Mouse (Mus musculus): Measurements from ENCODE around the gene Fut11.

Gene Fut11

DNA sequence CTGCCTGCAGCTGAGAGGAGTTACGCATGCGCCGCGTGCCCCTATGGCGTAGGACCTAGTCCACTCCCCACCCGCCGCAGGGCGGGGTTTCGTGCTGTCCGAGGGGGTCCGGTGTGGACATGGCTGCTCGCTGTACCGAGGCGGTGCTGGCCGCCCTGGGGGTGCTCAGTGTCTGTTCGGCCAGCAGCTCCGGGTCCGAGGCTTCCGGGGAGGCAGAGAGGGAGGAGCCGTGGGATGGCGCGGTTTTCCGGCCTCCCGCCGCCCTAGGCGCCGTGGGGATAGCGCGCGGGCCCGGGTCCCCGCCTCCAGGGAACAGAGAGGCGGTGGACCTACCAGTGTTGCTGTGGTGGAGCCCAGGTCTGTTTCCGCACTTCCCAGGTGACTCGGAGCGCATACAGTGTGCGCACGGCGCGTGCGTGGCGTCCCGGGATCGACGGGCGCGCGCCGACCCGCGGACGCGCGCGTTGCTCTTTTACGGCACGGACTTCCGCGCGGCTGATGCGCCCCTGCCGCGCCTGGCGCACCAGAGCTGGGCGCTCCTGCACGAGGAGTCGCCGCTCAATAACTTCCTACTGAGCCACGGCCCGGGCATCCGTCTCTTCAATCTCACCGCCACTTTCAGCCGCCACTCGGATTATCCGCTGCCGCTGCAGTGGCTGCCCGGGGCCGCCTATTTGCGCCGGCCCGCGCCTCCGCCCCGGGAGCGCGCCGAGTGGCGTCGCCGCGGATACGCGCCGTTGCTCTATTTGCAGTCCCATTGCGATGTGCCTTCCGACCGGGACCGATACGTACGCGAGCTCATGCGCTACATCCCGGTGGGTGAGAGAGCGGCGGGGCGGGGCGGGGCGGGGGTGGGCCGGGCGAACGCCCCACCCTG lies at the start of gene Fut11:
Gene Fut11 (plus strand): TSS at position 85 of the 877 bp plus-strand sequence.
- no peak for TF ChIP-seq GATA4 (IDR thresholded peaks at IDR 0.05; ENCODE audit: insufficient replicate concordance, low read length)

DNA sequence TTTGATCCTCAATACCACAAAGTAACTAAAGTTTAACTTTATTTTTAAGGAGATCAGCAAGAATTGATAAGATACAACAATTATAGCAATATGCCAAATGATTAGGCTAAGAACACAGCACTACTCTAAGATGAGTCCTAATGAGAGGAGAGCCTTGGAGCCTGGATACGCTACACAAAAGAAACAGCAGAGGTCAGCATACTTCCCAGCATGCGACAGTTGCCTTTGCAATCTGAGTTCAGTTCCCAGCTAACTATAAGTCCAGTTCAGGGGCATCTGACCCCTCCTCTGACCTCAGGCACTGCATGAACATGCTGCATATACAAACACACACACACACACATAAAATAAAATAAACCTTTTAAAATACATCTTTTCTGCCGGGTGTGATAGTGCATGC lies 49.2 kb upstream of the Fut11 start:
- TF ChIP-seq GATA4 (IDR thresholded peaks at IDR 0.05; ENCODE audit: insufficient replicate concordance, low read length) = no peak

DNA sequence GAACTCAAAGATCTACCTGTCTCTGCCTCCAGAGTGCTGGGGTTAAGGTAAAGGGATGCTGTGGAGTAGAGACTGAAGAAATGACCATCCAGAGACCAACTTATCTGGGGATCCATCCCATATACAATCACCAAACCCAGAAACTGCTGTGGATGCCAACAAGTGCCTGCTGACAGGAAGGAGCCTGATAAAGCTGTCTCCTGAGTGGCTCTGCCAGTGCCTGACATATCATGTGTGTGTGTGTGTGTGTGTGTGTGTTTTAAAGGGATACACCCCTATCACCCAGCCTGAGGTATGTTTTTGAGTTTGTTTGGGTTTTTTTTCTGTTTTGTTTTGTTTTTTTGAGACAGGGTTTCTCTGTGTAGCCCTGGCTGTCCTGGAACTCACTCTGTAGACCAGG lies 48.4 kb upstream of the Fut11 start:
- peak; percentile 71; the same call in 1 of the 2 replicates for TF ChIP-seq GATA4 (IDR thresholded peaks at IDR 0.05; ENCODE audit: insufficient replicate concordance, low read length)

DNA sequence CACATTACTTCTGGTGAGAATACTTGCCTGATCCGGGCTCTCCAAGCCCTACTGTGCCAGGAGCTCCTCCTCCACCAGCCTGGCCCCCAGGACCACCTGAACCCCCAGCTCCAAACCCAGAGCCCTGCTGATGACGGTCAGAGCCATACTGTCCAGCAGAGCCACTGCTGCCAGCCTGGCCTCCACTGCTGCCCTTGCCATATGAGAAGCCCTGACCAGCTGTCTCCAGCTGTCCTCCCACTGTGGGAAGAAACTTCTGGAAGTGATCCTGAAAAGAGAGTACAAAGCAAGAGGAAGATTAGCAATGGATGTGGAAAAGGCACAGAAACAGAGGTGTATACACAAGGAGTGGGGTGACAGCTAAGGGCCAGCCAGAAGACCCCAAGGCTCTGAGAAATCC lies 43.8 kb upstream of the Fut11 start:
- no peak for TF ChIP-seq GATA4 (IDR thresholded peaks at IDR 0.05; ENCODE audit: insufficient replicate concordance, low read length)

DNA sequence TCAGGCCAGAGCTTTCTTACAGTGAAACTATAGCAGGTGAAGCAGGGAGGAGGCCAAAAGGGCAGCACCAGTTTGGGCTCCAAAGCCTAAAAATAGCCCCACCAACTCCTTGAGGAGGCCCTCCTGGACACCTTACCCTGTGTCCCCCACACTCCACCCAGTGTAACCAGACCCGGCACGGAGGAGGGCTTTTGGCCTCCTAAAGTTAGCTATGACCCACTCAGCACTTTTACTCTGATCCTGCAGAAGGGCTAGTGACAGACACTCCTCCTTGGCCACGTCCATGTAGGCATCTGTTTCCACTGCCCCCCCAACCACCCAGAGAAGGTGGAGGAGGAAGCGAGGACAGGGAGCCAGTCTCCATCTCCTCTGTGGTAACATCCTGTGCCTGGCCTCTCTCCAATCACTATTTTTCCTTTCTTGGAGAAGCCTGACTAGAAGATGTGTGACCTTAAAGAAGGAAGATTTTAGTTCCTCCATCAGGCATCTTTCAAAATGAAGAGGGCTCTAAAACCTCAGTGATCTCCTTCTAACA lies 43.0 kb upstream of the Fut11 start:
- no peak for TF ChIP-seq GATA4 (IDR thresholded peaks at IDR 0.05; ENCODE audit: insufficient replicate concordance, low read length)

DNA sequence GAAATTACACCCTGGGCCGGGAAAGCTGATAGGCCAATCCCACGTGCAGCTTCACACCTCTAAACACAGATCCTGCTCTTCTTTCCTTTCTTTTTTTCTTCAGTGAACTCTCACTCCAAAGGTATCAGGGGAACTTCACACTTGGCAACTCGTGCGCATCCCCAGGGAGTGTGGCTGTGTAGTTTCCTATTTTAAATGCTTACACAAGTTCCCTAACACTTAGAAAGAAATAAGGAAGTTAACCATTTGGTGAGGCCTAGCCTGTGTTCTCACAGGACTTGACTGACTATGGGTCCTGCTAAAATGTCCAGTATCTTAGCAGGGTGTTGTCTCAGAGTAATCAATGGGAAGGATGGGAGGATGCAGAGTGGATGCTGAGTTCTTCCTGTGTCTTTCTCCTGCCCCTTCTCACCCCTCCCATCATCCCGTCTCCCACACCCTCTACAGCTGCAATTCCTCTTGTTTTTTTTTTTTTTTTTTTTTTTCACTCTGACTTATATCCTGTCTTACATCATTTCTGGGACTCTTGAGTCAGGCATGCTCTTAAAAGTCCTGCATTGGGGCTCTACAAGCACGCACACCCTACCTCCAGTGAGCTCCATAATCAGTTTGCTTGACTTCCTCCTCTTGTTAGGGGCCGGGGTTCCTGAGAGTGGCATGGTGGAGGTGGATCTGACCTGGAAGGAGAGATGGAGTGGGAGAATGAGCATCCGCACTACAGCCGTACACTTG lies 39.9 kb upstream of the Fut11 start:
- TF ChIP-seq GATA4 (IDR thresholded peaks at IDR 0.05; ENCODE audit: insufficient replicate concordance, low read length) = no peak

DNA sequence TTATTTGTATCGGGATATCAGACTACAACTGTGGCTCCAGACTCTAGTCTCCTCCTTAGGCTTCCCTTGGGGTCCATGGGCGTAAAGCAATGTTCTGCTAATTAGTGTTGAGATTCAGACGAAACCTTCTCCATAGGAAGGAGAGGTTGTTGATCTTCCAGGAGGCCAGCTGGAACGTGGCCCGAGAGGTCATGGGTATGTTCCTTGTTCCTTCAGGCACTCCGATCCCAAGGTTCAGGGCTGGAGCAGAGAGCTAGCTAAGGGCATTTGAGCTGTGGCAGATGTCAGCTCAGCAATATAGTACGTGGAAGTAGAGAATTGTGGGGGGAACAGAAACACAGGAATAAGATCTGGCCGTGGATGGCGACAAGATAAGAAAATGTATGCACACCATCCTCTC lies 39.0 kb upstream of the Fut11 start:
- no peak for TF ChIP-seq GATA4 (IDR thresholded peaks at IDR 0.05; ENCODE audit: insufficient replicate concordance, low read length)

DNA sequence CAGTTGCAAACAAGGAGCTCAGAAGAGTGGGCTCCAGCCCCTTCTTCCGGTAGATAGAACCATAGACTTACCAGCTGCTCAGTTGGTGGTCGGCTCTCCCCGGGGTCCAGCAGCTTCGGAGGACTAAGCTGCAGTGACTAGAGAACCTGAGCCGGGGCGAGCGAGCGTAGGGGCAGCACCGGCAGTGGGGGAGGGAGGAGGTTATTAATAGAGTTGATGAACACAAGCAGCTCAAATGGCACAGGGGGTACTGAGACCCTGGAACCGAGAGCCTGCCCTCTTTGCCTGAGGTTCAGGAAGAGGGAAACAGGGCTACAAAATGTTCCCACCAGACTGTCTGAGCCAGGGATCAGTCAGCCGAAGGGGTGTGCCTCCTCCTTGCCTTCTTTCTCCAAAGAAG lies 38.4 kb upstream of the Fut11 start, which contains the start of gene Myoz1:
Gene Myoz1 (minus strand): TSS at position 180 of the 400 bp plus-strand sequence.
- TF ChIP-seq GATA4 (IDR thresholded peaks at IDR 0.05; ENCODE audit: insufficient replicate concordance, low read length) = no peak

DNA sequence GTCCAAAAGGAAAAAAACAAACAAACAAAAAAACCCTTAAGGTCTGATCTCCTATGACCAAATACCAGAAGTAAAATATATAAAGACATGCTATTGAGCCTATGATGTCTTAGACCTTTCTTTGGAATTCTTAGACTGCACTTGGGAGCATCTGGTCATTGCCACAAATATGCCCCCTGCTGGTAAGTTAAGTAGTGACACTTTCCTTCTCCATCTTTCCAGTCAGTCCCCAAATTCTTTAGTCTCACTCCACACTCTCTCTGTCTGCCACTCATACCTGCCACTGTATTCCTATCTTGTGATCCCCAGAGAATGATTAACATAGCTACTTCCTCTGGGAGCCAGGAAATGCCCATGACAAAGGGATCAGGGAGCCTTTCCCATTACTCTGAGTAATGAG lies 36.4 kb upstream of the Fut11 start:
- no peak for TF ChIP-seq GATA4 (IDR thresholded peaks at IDR 0.05; ENCODE audit: insufficient replicate concordance, low read length)

DNA sequence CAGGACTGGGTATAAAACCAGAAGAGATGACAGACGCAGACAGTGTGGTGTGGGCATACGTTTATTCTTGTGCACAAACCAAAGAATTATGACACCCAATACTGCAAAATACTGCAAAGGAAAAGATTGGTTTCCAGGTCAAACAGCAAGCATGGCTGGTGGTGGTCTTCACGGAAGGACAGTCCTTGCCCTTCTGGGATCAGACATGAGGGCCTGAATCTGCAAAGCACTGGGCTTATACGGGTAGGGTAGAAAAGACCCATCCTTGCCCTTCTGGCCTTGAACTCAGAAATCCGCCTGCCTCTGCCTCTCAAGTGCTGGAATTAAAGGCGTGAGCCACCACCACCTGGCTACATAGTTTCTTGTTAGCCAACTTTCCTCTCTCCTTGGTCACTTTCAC lies 35.9 kb upstream of the Fut11 start:
- no peak for TF ChIP-seq GATA4 (IDR thresholded peaks at IDR 0.05; ENCODE audit: insufficient replicate concordance, low read length)

DNA sequence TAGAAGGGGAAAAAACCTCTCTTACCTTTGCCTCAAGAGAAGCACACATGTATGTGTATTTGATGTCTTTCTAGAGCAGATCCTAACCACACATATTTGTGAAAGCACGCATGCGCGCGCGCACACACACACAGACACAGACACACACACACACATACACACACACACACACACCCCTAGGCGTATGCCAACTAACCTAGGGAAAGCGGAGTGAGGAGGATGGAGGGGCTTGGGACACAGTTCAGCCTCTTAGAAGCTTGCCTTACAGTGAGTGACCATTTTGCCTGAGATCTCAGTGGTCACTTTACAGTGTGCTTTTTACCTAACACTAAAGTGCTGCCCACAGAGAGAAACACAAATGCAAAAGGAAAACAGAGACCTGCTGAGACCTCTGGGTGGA lies 35.1 kb upstream of the Fut11 start:
- no peak for TF ChIP-seq GATA4 (IDR thresholded peaks at IDR 0.05; ENCODE audit: insufficient replicate concordance, low read length)

DNA sequence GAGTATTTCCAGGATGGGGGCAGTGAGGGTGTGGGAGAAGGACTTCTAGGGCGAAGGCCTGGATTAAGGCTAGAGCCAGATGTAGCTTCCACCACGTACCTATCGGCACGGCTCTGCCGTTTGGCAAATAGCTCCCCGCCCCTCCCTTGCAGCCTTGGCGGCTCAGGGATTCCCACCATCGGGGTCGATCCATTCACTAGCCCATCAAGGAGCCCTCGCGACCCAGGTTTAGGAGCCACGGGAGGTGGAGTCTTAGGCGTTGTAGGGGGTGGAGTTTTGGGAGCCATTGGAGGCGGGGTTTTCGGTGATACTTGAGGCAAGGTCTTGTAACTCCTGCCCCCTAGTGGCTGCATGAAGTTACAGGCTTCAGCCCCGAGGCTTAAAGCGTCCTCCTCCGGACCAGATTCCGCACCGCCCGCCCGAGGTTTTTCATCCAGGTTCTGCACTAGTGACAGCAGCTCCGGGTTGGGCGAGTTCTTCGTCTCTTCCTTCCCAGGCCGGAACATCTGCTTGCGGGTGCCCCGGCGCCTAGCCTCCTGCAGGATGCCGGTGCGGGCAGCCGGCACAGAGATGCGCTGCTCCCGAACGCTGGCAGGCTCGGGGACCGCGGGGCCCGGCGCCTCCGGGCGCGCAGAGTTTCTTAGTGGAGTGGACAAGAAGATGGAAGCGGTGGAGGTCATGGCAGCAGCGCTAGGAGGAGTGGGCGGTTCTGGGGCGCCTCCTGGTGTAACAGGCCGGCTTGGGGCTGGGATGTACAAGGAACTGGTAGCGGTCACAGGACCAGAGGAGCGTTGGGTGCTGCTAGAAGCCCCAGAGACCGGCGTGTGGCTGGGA lies 33.7 kb upstream of the Fut11 start:
- TF ChIP-seq GATA4 (IDR thresholded peaks at IDR 0.05; ENCODE audit: insufficient replicate concordance, low read length) = no peak

DNA sequence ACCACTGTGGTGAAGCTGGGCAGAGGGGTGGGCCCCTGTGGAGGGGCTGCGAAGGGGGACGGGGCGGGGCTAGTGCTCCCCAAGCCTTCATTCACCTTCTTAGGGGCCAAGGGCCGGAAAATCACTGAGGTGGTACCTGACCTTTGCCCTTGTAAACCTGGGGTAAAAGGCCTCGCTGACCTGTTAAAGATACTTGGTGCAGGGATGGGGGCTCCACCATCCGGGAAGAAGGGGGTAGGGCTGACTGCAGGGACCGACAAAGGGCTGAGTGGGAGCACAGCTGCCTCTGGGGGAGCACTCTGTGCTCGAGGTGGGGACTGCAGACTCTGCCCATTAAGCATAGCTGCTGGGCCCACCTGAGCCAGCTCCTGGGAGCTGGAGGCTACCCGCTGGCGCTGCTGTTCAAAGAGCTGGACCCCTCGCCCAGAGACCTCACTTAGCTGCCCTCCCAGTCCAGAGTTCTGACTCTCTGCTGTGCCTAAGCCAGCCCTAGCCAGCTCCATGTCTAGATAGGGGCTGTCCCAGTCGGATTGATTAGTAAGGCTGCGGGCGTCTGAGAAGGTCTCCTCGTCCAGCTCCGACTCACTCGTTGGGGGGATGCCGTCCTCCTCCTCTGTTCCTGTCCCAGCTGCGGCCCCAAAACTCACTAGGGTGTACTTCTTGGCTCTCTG lies 33.0 kb upstream of the Fut11 start:
- TF ChIP-seq GATA4 (IDR thresholded peaks at IDR 0.05; ENCODE audit: insufficient replicate concordance, low read length) = no peak

DNA sequence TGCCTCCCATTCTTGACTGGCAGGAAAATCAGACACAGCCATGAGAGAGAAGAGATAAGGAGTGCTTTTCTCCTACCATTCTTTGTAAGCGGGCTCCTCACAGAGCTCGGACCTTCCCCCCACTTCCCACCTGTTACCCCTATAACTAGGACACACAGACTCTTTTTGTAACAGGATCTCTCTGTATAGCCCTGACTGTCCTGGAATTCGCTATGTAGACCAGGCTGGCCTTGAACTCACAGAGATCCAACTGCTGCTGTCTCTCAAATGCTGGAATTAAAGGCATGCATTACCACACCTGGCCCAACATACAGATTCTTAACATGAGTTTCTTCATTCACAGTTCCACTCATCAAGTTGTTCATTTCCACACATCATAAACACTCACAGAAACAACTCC lies 32.0 kb upstream of the Fut11 start:
- no peak for TF ChIP-seq GATA4 (IDR thresholded peaks at IDR 0.05; ENCODE audit: insufficient replicate concordance, low read length)

DNA sequence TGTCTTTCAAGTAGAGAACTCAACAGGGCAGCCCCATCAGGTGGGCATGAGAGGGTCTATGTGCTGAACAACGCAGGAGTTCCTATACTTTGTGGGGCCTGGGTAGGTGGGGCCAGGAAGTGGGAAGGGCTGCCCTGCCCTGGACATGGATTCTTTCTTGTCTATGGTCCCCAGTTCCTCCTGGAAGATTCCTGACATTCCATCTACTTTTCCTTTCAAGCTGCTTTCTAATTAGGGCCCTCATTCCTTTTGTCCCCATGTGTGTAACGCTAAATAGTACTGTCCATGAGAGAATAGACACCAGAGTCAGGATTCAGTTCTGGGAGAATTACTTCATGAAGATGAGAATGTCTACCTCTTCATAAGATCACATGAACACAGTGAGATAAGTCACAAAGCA lies 31.2 kb upstream of the Fut11 start:
- no peak for TF ChIP-seq GATA4 (IDR thresholded peaks at IDR 0.05; ENCODE audit: insufficient replicate concordance, low read length)

All from liver, adult (tissue).